Mouse (Mus musculus) embryonic facial prominence, embryonic 11.5 days (tissue): ENCODE measurements at regions not wholly inside any gene's neighbourhood (a gene's known extent, or its start where the extent isn't known, plus 50 kb on each side); places are given as distances from the start of the nearest gene placed in this dataset.
A peak's percentile ranks its signal among the peaks of the same experiment; 100 is the strongest.

Experiments
- ATAC-seq: fragments of 200-750 bp; cut with Nextera tagmentation; replicated peaks from 2 replicates; pipeline ENCODE4 v1.8.0; 2017; ENCODE audit warnings: low read depth; ENCODE audit not compliant: insufficient number of reproducible peaks, low FRiP score, low TSS enrichment
- DNase-seq: peaks from one replicate; pipeline ENCODE4 v3.0.0-alpha.2; 2015; ENCODE audit warnings: low spot score
- H3K27ac ChIP-seq: fragments of 300-500 bp; sonication (generic); replicated peaks from 2 replicates; pipeline ENCODE4 v1.5.1; 2014; ENCODE audit warnings: mild to moderate bottlenecking, low read depth, low read length, control low read depth
- H3K27me3 ChIP-seq: fragments of 300-500 bp; sonication (generic); 2 replicates; pipeline ENCODE4 v1.6.1; 2014; ENCODE audit warnings: mild to moderate bottlenecking, low read length, moderate library complexity, mixed read lengths; ENCODE audit not compliant: control insufficient read depth, insufficient read depth
- H3K36me3 ChIP-seq: fragments of 300-500 bp; sonication (generic); replicated peaks from 2 replicates; pipeline ENCODE4 v1.6.1; 2014; ENCODE audit warnings: low read depth, mild to moderate bottlenecking, low read length, moderate library complexity, mixed read lengths; ENCODE audit not compliant: control insufficient read depth, insufficient read depth
- H3K4me1 ChIP-seq: fragments of 300-500 bp; sonication (generic); 2 replicates; pipeline ENCODE4 v1.6.1; 2014; ENCODE audit warnings: low read length, mixed read lengths; ENCODE audit not compliant: control insufficient read depth, insufficient read depth
- H3K4me2 ChIP-seq: fragments of 300-500 bp; sonication (generic); 2 replicates; pipeline ENCODE4 v1.6.1; 2014; ENCODE audit warnings: low read depth, mild to moderate bottlenecking, control low read depth, low read length, moderate library complexity
- H3K4me3 ChIP-seq: fragments of 300-500 bp; sonication (generic); 2 replicates; pipeline ENCODE4 v1.5.1; 2014; ENCODE audit warnings: low read depth, low read length, control low read depth
- H3K9ac ChIP-seq: fragments of 300-500 bp; sonication (generic); replicated peaks from 2 replicates; pipeline ENCODE4 v1.6.1; 2014; ENCODE audit warnings: mild to moderate bottlenecking, control low read depth, low read length
- H3K9me3 ChIP-seq: fragments of 300-500 bp; sonication (generic); replicated peaks from 2 replicates; pipeline ENCODE4 v1.6.1; 2016; ENCODE audit warnings: mild to moderate bottlenecking, low read length, inconsistent platforms, mixed read lengths; ENCODE audit not compliant: control insufficient read depth
- WGBS: fragments of 180-500 bp; shearing (Covaris S2); extraction: QIAGEN DNeasy Blood & Tissue Kit; methylation state at CpG from one replicate; pipeline ENCODE4 v1.1.7; 2014; 5-methylcytosine and 5-hydroxymethylcytosine counted together

DNA sequence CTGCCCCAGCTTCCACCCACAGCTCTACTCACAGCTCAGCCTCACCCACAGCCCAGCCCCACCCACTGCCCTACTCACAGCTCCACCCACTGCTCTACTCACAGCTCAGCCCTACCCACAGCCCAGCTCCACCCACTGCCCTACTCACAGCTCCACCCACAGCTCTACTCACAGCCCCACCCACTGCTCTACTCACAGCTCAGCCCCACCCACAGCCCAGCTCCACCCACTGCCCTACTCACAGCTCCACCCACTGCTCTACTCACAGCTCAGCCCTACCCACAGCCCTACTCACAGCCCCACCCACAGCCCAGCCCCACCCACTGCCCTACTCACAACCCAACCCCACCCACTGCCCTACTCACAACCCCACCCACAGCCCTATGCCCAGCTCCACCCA, 56.5 kb upstream of the Phox2b start:
- H3K9ac ChIP-seq = no peak overlapping the region
- H3K27ac ChIP-seq = no peak overlapping the region
- H3K9me3 ChIP-seq = no peaks in the 10 kb centered on the region
- H3K36me3 ChIP-seq = no peaks in the 10 kb centered on the region
- H3K4me3 ChIP-seq = no peak overlapping the region
- DNase-seq (no peak), ATAC-seq (no peak)
- no peaks in the 10 kb centered on the region for H3K4me1 ChIP-seq
- H3K4me2 ChIP-seq = no peak overlapping the region
- no peaks in the 10 kb centered on the region for H3K27me3 ChIP-seq

- no peaks in the 10 kb centered on the region for H3K27me3 ChIP-seq
- DNase-seq = no peak
- H3K9me3 ChIP-seq = no peaks in the 10 kb centered on the region
- no peak overlapping the region for H3K4me2 ChIP-seq
- no peaks in the 10 kb centered on the region for H3K4me1 ChIP-seq
- no peaks in the 10 kb centered on the region for H3K36me3 ChIP-seq
- H3K4me3 ChIP-seq = no peak overlapping the region
- H3K27ac ChIP-seq = no peak overlapping the region
- 87% methylated on average over 2 of the region's 2 CpGs for WGBS
- no peak overlapping the region for H3K9ac ChIP-seq
- no peak for ATAC-seq
Observed at GRCm38 (mm10) chr5:67156911-67157310, 57.8 kb upstream of the Phox2b start.

DNA sequence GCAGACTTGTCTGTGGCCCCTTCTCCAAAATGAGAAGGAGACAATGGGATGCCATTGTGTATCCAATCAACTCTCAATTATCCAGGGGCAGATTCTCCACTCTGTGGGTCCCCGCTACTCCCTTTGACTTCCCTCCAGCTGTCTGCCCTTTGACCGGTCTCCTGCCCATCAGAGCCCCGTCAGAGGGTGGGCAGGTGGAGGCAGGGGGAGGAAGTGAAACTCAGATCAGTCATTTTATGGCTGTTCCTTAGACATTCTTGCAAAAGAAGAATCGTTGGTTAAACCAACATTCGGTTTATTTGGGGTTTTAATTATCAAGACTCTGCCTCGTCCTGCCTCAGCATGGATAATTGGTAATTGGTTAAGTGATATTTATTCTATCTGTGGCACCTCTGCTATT, 77.7 kb upstream of the Phox2b start:
- Histone ChIP-seq H3K4me3 (no peak overlapping the region), H3K27ac (no peak overlapping the region), H3K4me2 (no peak overlapping the region), H3K27me3 (no peaks in the 10 kb centered on the region), H3K4me1 (no peaks in the 10 kb centered on the region), H3K36me3 (no peaks in the 10 kb centered on the region), H3K9me3 (no peaks in the 10 kb centered on the region), H3K9ac (no peak overlapping the region)
- WGBS = 44% methylated on average over 6 of the region's 6 CpGs
- DNase-seq = no peak
- ATAC-seq = no peak

GRCm38 (mm10) chr5:67179221-67179620, 80.1 kb upstream of the Phox2b start:
- 57% methylated on average over 12 of the region's 12 CpGs for WGBS
- Histone ChIP-seq H3K27ac (no peak overlapping the region), H3K4me3 (no peak overlapping the region), H3K36me3 (no peaks in the 10 kb centered on the region), H3K27me3 (no peaks in the 10 kb centered on the region), H3K9ac (no peak overlapping the region), H3K9me3 (no peaks in the 10 kb centered on the region), H3K4me2 (no peak overlapping the region), H3K4me1 (no peaks in the 10 kb centered on the region)
- DNase-seq (peak; percentile 56), ATAC-seq (no peak)

DNA sequence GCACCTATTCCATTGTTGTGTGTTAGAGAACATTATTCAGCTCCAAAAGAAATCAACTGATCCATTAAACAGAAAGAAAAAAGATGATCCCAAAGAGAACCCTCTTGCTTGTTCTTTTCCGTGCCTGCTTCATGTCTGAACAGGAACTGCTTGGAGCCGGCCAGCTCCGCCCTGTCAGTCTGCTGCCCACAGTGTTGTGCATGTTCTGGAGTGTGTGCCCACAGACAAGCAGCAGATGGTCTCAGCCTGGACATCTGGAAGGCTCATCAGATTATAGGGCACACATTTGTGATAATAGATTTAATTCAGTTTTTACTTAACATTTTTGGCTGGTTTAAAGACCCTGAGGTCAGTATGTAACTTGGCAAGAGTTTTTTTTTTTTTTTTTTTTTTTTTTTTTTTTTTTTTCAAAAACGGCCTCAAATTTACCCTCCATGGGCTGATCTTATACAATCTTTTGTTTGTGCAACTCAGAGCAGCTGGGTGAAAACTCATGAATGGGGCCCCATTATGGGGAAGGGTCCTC, 70.9 kb upstream of the Tmem33 start:
- H3K9ac ChIP-seq = no peak overlapping the region
- H3K27ac ChIP-seq = no peak overlapping the region
- H3K4me2 ChIP-seq = no peak overlapping the region
- WGBS = 57% methylated on average over 4 of the region's 4 CpGs
- DNase-seq = no peak
- ATAC-seq = no peak
- H3K9me3 ChIP-seq = no peaks in the 10 kb centered on the region
- H3K36me3 ChIP-seq = no peaks in the 10 kb centered on the region
- no peaks in the 10 kb centered on the region for H3K27me3 ChIP-seq
- no peak overlapping the region for H3K4me3 ChIP-seq
- H3K4me1 ChIP-seq = no peaks in the 10 kb centered on the region

- H3K9me3 ChIP-seq = no peaks in the 10 kb centered on the region
- H3K4me1 ChIP-seq = no peaks in the 10 kb centered on the region
- no peak overlapping the region for H3K9ac ChIP-seq
- no peak overlapping the region for H3K4me2 ChIP-seq
- no peak for DNase-seq
- H3K36me3 ChIP-seq = no peaks in the 10 kb centered on the region
- ATAC-seq = no peak
- H3K27ac ChIP-seq = no peak overlapping the region
- no peaks in the 10 kb centered on the region for H3K27me3 ChIP-seq
- no peak overlapping the region for H3K4me3 ChIP-seq
- WGBS = 79% methylated on average over 2 of the region's 2 CpGs
Observed at GRCm38 (mm10) chr5:67194065-67194464, 66.3 kb upstream of the Tmem33 start.

DNA sequence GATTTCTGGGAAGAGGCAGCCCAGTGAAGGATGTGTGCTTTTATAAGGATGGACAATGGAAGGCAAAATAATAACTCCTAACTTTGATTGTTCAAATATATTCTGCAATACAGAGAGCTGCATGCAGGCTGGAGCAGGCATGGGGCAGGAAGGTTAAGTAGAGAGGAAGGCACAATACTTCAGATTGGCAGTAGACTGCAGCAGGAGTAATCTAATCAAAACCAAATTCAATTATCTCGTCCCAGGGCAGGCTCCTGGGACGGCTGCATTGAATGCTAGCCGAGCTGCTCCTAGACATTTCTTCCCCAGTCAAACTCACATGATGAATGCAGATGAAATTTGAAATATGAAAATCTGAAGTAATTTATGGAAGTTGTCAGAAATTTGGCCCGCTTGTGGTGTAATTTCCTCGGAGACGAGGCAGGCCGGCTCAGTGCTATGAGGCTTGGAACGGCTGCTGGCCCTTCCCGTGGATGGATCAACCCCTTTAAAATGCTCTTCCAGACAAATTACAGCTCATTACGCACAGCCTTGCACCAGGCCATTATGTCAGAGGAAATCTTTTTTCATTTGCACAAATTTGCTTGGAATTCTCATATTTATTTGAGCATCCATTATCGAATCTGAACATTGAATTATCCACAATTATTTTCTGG, 55.2 kb upstream of the Tmem33 start:
- H3K27me3 ChIP-seq = no peaks in the 10 kb centered on the region
- no peak overlapping the region for H3K27ac ChIP-seq
- H3K4me1 ChIP-seq = no peaks in the 10 kb centered on the region
- ATAC-seq (no peak), DNase-seq (peak; percentile 36)
- WGBS = 43% methylated on average over 11 of the region's 11 CpGs
- no peak overlapping the region for H3K4me2 ChIP-seq
- no peaks in the 10 kb centered on the region for H3K36me3 ChIP-seq
- no peak overlapping the region for H3K4me3 ChIP-seq
- H3K9ac ChIP-seq = no peak overlapping the region
- no peaks in the 10 kb centered on the region for H3K9me3 ChIP-seq
